Mouse (Mus musculus) intestine, embryonic 16.5 days (tissue): ENCODE results near the gene Zbed3. TPM values are rescaled to one million over a fixed set of nuclear protein-coding genes. Genes with fewer than 3 reads are reported as not detected.

Source experiments
- ATAC-seq: fragments of 200-750 bp; cut with Nextera tagmentation; 2 replicates; pipeline ENCODE4 v1.8.0; 2017; ENCODE audit warnings: moderate TSS enrichment, moderate library complexity
- H3K27ac ChIP-seq: fragments of 300-500 bp; sonication (generic); 2 replicates; pipeline ENCODE4 v1.5.1; 2014; ENCODE audit warnings: mild to moderate bottlenecking, low read length
- H3K27me3 ChIP-seq: fragments of 300-500 bp; sonication (generic); replicated peaks from 2 replicates; pipeline ENCODE4 v1.6.1; 2014; ENCODE audit warnings: low read length, control low read depth, mixed read lengths; ENCODE audit not compliant: control insufficient read depth, insufficient read depth
- H3K36me3 ChIP-seq: fragments of 300-500 bp; sonication (generic); 2 replicates; pipeline ENCODE4 v1.6.1; 2014; ENCODE audit warnings: low read length, control low read depth; ENCODE audit not compliant: control insufficient read depth, insufficient read depth
- H3K4me1 ChIP-seq: fragments of 300-500 bp; sonication (generic); 2 replicates; pipeline ENCODE4 v1.6.1; 2014; ENCODE audit warnings: low read length, control low read depth, mixed read lengths; ENCODE audit not compliant: control insufficient read depth, insufficient read depth
- H3K4me2 ChIP-seq: fragments of 300-500 bp; sonication (generic); 2 replicates; pipeline ENCODE4 v1.6.1; 2014; ENCODE audit warnings: low read depth, low read length, control low read depth
- H3K4me3 ChIP-seq: fragments of 300-500 bp; sonication (generic); 2 replicates; pipeline ENCODE4 v1.5.1; 2014; ENCODE audit warnings: mild to moderate bottlenecking, low read length
- H3K9ac ChIP-seq: fragments of 300-500 bp; sonication (generic); 2 replicates; pipeline ENCODE4 v1.6.1; 2014; ENCODE audit warnings: low read depth, low read length
- H3K9me3 ChIP-seq: fragments of 300-500 bp; sonication (generic); 2 replicates; pipeline ENCODE4 v1.6.1; 2016; ENCODE audit warnings: low read length, control low read depth; ENCODE audit not compliant: control insufficient read depth
- WGBS: fragments of 180-500 bp; shearing (Covaris S2); extraction: QIAGEN DNeasy Blood & Tissue Kit; methylation state at CpG from one replicate; pipeline ENCODE4 v1.1.7; 2014; 5-methylcytosine and 5-hydroxymethylcytosine counted together
- polyA plus RNA-seq: library from polyadenylated mRNA; unstranded; fragments of >200 nt; fragmentation: Nextera tagmentation; extraction: Ambion mirVana; gene quantifications from 2 replicates; pipeline ENCODE4 v1.2.1, GENCODE M21; 2015

Gene Zbed3
- polyA plus RNA-seq, 1 experiment from 2014 or later: 43.4 TPM

DNA sequence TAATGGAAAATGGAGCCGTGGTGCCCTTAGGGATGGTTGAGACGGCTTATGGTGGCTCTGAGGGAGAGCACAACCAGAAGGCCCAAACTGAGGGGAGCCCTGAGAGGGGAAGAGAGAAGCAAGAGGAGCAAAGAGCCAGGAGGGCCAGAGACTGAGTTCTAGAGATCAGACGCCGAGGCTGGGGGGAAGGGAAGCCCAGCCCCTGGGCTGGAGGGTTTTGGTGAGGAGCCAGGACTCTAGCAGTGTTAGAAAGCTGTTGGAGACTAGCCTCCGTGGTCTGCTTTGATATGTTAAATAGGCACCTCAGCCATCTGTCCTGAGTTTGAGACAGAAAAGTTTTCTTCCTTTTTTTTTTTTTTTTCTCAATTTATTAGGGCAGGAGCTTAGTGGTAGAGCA lies 3.9 kb downstream of the Zbed3 start:
- H3K9ac ChIP-seq: peak overlapping the region; percentile 98
- peak overlapping the region; percentile 80 for H3K4me2 ChIP-seq
- ATAC-seq: no peak; the same call in 1 of the 2 replicates
- H3K9me3 ChIP-seq: no peaks in the 10 kb centered on the region
- H3K4me3 ChIP-seq: peak overlapping the region; percentile 89
- 6% methylated on average over 5 of the region's 5 CpGs for WGBS
- no peaks in the 10 kb centered on the region for H3K36me3 ChIP-seq
- H3K27me3 ChIP-seq: no peaks in the 10 kb centered on the region
- H3K27ac ChIP-seq: peak overlapping the region; percentile 100
- peaks cover 23% of the 10 kb centered on the region for H3K4me1 ChIP-seq

DNA sequence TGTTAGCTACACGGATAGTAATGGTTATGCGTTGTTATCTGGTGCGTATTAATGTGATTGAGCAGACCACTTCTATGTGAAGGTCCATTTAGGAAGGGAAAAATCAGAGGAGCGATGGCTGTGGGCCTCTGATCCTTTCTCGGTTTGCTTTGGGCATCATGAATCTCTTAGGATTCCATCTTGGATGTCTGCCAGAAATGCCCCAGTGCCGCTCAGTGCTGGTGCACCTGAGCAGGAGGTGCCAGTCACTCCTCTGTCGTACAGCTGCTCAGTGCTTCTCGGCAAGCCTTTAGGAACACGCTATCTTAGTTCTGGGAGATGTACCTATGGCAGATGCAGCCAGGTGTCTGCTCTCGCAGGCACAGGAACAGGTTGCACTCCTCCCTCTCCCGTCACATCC lies 5.4 kb downstream of the Zbed3 start:
- ATAC-seq: no peak
- Histone ChIP-seq H3K4me3 (no peak overlapping the region), H3K36me3 (no peaks in the 10 kb centered on the region), H3K9me3 (no peaks in the 10 kb centered on the region), H3K27ac (no peak overlapping the region), H3K4me1 (peaks cover 23% of the 10 kb centered on the region), H3K4me2 (no peak overlapping the region), H3K9ac (0 out of 2 replicates have a peak overlapping the region, but pooled peaks have one; percentile 3), H3K27me3 (no peaks in the 10 kb centered on the region)
- 76% methylated on average over 11 of the region's 11 CpGs for WGBS

DNA sequence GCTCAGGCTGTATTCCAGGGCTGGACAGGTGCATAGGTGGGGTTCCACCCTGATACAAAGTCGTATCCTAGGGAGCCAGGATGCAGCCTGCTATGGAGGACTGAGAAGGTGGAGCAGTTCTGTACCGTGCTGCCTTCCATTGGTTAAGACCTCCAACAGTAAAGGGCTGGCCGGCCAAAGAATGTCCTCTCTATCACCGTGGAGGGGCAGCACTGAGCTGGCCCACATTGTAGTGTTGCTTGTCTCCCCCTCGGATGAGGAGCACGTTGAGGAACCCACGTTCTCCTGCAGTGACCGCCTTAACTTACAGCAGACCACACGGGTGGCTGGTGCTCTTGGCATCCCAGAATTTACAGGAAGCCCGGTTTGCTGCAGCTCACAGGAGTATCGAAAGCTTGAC lies 7.1 kb downstream of the Zbed3 start:
- Histone ChIP-seq H3K4me3 (no peak overlapping the region), H3K4me1 (peaks cover 23% of the 10 kb centered on the region), H3K9me3 (no peaks in the 10 kb centered on the region), H3K36me3 (no peaks in the 10 kb centered on the region), H3K27ac (no peak overlapping the region), H3K9ac (no peak overlapping the region), H3K27me3 (no peaks in the 10 kb centered on the region), H3K4me2 (no peak overlapping the region)
- no peak for ATAC-seq
- 61% methylated on average over 11 of the region's 11 CpGs for WGBS

DNA sequence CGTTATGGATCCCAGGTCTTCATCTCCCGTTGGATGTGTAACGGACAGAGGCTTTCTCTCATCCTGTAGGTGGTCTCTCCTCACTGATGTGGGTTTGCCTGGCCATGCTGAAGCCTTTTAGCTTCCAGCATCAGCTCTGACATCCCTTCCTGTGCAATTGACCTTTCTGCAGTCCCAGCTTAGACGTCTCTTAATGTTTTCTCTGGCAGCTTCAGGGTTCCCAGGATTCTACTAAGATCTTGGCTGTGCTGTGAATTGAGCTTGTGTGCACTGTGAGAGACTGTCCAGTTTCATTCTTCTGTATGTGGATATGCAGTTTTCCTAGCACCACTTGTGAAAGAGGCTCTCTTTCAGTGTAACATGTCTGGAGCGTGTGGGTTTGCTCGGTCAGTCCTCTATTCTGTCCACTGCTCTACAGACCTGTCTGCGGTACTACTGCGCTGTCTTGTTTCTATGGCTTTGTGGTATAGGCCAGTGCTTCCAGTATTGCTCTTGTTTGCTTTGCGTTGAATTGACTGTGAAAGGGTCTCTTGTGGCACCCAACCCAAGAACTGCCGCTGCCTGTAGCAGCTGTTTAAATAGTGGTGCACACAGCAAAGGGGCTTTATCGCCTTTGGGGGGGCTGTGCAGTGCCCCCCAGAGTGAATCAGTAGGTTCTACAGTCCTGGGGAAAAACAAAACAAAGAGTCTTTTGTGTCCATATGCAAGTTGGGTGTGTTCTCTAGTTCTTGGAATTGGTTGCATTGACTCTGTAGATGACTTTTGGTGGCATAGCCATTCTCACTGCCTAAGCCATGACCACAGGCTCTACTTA lies 8.9 kb downstream of the Zbed3 start:
- Histone ChIP-seq H3K9ac (no peak overlapping the region), H3K4me1 (peaks cover 21% of the 10 kb centered on the region), H3K27ac (no peak overlapping the region), H3K36me3 (peaks cover 12% of the 10 kb centered on the region; the same call in 1 of the 2 replicates), H3K4me2 (no peak overlapping the region), H3K9me3 (no peaks in the 10 kb centered on the region), H3K4me3 (no peak overlapping the region), H3K27me3 (no peaks in the 10 kb centered on the region)
- WGBS: 73% methylated on average over 11 of the region's 11 CpGs
- ATAC-seq: no peak

DNA sequence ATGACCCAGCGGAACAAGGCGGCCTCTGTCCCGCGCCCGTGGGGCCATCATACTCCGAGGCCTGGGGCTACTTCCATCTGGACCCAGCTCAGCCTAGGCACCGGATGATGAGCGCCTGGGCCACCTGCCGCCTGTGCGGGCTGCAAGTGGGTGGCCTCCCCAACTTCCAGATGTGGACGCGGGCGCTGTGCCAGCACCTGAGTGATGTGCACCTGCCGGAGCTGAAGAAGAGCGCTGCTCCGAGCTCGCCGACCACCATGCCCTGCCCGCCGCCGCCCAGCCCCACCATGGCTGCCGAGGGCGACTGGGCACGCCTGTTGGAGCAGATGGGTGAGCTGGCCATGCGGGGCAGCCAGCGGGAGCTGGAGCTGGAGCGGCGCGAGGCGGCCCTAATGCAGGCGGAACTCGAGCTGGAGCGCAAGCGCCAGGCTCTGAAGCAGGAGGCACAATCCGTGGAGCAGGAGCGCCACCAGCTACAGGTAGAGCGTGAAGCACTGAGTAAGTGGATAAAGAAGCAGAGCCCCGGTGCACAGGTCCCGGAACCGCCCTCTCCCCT lies 12.8 kb downstream of the Zbed3 start:
- Histone ChIP-seq H3K27ac (no peak overlapping the region), H3K4me2 (no peak overlapping the region), H3K4me3 (no peak overlapping the region), H3K36me3 (peaks cover 20% of the 10 kb centered on the region; the same call in 1 of the 2 replicates), H3K9ac (no peak overlapping the region), H3K9me3 (no peaks in the 10 kb centered on the region), H3K4me1 (peaks cover 10% of the 10 kb centered on the region; the same call in 1 of the 2 replicates), H3K27me3 (no peaks in the 10 kb centered on the region)
- ATAC-seq: peak; percentile 50; the same call in 1 of the 2 replicates
- 67% methylated on average over 40 of the region's 40 CpGs for WGBS

DNA sequence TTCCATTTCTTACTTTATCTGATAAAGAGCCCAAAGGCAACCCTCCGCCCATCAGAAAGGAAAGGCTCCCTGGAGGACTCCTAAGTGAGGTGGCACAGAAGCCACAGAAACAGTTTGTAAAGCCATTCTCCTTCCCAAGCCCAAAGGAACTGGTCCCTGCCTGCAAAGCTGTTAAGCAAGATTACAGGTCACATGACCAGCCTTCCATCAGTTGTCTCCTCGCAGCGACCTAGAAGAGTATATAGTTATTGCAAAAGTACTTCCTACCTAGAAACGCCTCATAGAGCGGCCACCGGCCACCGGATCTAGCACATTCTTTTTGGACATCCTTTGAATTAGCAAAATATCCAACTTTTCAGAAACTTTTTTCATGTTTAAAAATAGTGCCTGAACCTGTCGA lies 20.1 kb downstream of the Zbed3 start:
- Histone ChIP-seq H3K36me3 (0 out of 2 replicates have a peak, but pooled peaks cover 8% of the 10 kb centered on the region), H3K9me3 (no peaks in the 10 kb centered on the region), H3K9ac (no peak overlapping the region), H3K4me1 (no peaks in the 10 kb centered on the region), H3K4me3 (no peak overlapping the region), H3K27ac (no peak overlapping the region), H3K4me2 (no peak overlapping the region), H3K27me3 (no peaks in the 10 kb centered on the region)
- 91% methylated on average over 8 of the region's 8 CpGs for WGBS
- ATAC-seq: no peak

DNA sequence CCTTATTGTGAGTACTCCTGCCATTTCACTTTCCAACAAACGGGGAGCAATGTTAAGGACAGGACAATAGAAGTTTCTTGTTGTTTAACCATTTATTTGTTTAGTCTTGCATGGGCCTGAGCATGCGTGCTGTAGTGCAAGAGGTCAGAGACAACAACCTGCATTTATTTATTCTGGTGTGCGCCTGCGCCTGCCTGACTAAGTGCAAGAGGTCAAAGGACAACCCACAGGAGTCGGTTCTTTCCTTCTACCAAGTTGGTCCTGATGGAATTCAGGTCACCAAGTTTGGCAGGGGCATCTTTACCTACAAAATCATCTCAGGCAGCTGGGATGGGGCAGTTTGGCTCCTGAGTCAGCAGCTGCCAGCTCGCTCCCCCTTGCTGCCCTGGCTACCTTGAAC lies 22.5 kb downstream of the Zbed3 start:
- H3K27me3 ChIP-seq: no peaks in the 10 kb centered on the region
- peaks cover 5% of the 10 kb centered on the region; the same call in 1 of the 2 replicates for H3K36me3 ChIP-seq
- no peak for ATAC-seq
- H3K9ac ChIP-seq: no peak overlapping the region
- no peaks in the 10 kb centered on the region for H3K9me3 ChIP-seq
- WGBS: 71% methylated on average over 6 of the region's 6 CpGs
- H3K4me2 ChIP-seq: no peak overlapping the region
- H3K27ac ChIP-seq: no peak overlapping the region
- no peak overlapping the region for H3K4me3 ChIP-seq
- no peaks in the 10 kb centered on the region for H3K4me1 ChIP-seq

DNA sequence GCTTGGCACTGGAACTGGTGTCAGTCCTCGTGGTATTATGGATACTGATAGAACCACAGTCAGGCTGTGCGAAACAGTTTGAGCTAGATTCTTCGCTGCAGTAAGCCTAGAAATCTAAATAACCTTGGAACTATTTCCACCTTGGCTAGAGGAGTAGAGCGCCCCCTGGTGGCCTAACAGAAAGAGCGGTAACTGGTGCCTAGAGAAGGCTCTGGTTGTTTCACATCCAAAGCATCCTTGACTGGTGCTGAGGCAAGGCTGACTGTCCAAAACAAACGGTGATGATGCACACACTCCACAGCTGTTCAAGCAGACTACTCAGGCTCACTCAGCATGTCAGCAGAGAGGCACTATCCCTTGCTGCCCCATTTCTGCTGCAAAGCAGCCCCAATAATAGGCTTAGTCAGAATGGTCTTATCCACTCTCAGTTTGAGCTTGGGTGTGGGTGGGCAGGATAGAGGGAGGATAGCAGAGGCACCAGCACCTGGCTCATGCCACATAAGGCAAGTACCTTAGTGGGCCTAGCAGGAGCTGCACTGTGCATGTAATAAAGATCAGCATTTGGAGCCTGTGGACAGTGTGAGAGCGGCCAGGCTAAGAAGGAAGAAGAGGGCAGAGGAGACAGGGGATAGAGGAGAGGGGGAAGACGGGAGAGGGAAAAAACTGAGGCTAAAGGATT lies 23.7 kb downstream of the Zbed3 start:
- Histone ChIP-seq H3K4me3 (no peak overlapping the region), H3K9me3 (no peaks in the 10 kb centered on the region), H3K36me3 (peaks cover 13% of the 10 kb centered on the region), H3K27me3 (no peaks in the 10 kb centered on the region), H3K27ac (no peak overlapping the region), H3K4me2 (no peak overlapping the region), H3K4me1 (no peaks in the 10 kb centered on the region), H3K9ac (no peak overlapping the region)
- ATAC-seq: peak; percentile 65
- WGBS: 31% methylated on average over 8 of the region's 8 CpGs

DNA sequence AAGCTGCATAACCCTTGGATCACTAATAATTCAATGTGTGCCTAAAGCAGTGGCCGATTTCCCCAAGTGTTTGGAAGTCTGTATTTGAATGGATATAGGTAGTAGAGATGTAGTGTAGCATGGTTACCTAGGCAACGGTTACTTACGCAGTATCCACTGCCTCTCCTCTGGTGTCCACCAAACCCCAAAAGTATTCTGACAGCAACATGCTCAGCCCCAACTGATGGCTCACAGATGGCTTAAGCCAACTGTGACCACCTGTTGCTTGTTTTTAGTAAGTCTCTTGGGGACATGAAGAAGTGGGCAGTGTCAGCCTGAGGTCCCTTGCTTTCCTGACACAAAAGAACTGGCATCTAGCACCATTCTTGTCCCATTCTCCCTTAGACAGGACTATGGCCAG lies 25.1 kb downstream of the Zbed3 start:
- no peak overlapping the region for H3K4me2 ChIP-seq
- 90% methylated on average over 3 of the region's 3 CpGs for WGBS
- H3K9ac ChIP-seq: no peak overlapping the region
- H3K36me3 ChIP-seq: peaks cover 13% of the 10 kb centered on the region
- no peaks in the 10 kb centered on the region for H3K27me3 ChIP-seq
- H3K4me3 ChIP-seq: no peak overlapping the region
- no peak for ATAC-seq
- H3K9me3 ChIP-seq: no peaks in the 10 kb centered on the region
- H3K4me1 ChIP-seq: no peaks in the 10 kb centered on the region
- H3K27ac ChIP-seq: no peak overlapping the region
